20 mouse cellular contexts compared by ENCODE assay signal in the genomic region with DNA sequence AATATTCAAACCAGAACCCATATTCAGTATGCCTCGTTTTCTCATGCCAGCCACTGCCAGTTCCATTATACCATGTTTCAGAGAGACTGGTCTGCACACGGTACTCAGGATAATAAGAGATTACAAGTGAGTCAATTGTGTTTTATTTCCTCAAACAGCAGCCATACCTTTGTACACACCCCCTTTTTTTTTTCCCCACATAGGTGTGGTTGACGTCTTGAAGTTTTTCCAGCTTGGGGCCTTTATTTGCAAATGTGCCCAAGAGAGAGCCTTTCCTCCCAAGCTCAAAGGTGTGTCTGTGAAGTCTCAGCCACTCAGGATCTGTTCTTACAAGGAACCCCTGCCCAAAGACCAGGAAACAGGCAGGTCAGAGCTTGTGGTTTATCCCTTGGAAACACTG. TPM values are rescaled to one million over a fixed set of nuclear protein-coding genes. Genes with fewer than 3 reads are reported as not detected.
DNase-seq lines count a peak whose midpoint lies in the region; ATAC-seq lines count a peak whose summit lies in the region.
"Had no signal": no experiment of that assay in that cellular context is flagged by ENCODE, and none has a peak within 500 bp of the region (broad histone marks: within the 10 kb centered on the region; RNA-seq: fewer than 3 reads in every experiment).

No protein-coding gene starts in this region.

- H3K9ac ChIP-seq in embryonic facial prominence, embryonic 14.5 days (ENCODE audit: low read depth, low read length), result no peak overlapping the region
- no peak overlapping the region for H3K9ac ChIP-seq in intestine, embryonic 16.5 days (ENCODE audit: low read depth, low read length)
- H3K9ac ChIP-seq in stomach, embryonic 16.5 days (ENCODE audit: low read length), result no peak overlapping the region
- H3K9ac ChIP-seq in hindbrain, embryonic 13.5 days, result no peak overlapping the region
- H3K9ac ChIP-seq: embryonic facial prominence, embryonic 12.5 days; forebrain, embryonic 13.5 days; forebrain, postnatal 0 days; hindbrain, embryonic 12.5 days had no signal

- no peaks in the 10 kb centered on the region for H3K9me3 ChIP-seq in embryonic facial prominence, embryonic 14.5 days (ENCODE audit: control insufficient read depth, low read length)
- H3K9me3 ChIP-seq in embryonic facial prominence, embryonic 10.5 days, result no peaks in the 10 kb centered on the region
- no peaks in the 10 kb centered on the region for H3K9me3 ChIP-seq in intestine, embryonic 16.5 days (ENCODE audit: control insufficient read depth, low read length)
- no peaks in the 10 kb centered on the region for H3K9me3 ChIP-seq in stomach, embryonic 16.5 days (replicated peaks; ENCODE audit: control insufficient read depth, low read length)
- H3K9me3 ChIP-seq in hindbrain, embryonic 13.5 days, result no peaks in the 10 kb centered on the region
- H3K9me3 ChIP-seq: embryonic facial prominence, embryonic 12.5 days; forebrain, embryonic 13.5 days; hindbrain, embryonic 12.5 days had no signal

- no peaks in the 10 kb centered on the region for H3K36me3 ChIP-seq in embryonic facial prominence, embryonic 14.5 days (ENCODE audit: control insufficient read depth, insufficient read depth, low read length)
- no peaks in the 10 kb centered on the region for H3K36me3 ChIP-seq in embryonic facial prominence, embryonic 10.5 days (replicated peaks)
- H3K36me3 ChIP-seq in intestine, embryonic 16.5 days (ENCODE audit: control insufficient read depth, insufficient read depth, low read length), result no peaks in the 10 kb centered on the region
- H3K36me3 ChIP-seq in stomach, embryonic 16.5 days (ENCODE audit: control insufficient read depth, insufficient read depth, low read length), result no peaks in the 10 kb centered on the region
- no peaks in the 10 kb centered on the region for H3K36me3 ChIP-seq in hindbrain, embryonic 13.5 days
- H3K36me3 ChIP-seq: embryonic facial prominence, embryonic 12.5 days; hindbrain, embryonic 12.5 days had no signal

- H3K4me3 ChIP-seq in embryonic facial prominence, embryonic 14.5 days (ENCODE audit: low read depth, low read length), result no peak overlapping the region
- no peak overlapping the region for H3K4me3 ChIP-seq in embryonic facial prominence, embryonic 10.5 days
- H3K4me3 ChIP-seq in intestine, embryonic 16.5 days (ENCODE audit: low read length), result no peak overlapping the region
- no peak overlapping the region for H3K4me3 ChIP-seq in stomach, embryonic 16.5 days (replicated peaks; ENCODE audit: low read length)
- H3K4me3 ChIP-seq in hindbrain, embryonic 13.5 days, result no peak overlapping the region
- H3K4me3 ChIP-seq: embryonic facial prominence, embryonic 12.5 days; forebrain, embryonic 13.5 days; hindbrain, embryonic 12.5 days had no signal

- 0 out of 2 replicates have a peak, but pooled peaks cover 3% of the 10 kb centered on the region for H3K4me1 ChIP-seq in embryonic facial prominence, embryonic 14.5 days (ENCODE audit: control insufficient read depth, insufficient read depth, low read length)
- H3K4me1 ChIP-seq in embryonic facial prominence, embryonic 10.5 days, result peaks cover 18% of the 10 kb centered on the region
- H3K4me1 ChIP-seq in intestine, embryonic 16.5 days (ENCODE audit: control insufficient read depth, insufficient read depth, low read length), result no peaks in the 10 kb centered on the region; the same call in 1 of the 2 replicates
- peaks cover 2% of the 10 kb centered on the region; the same call in 1 of the 2 replicates for H3K4me1 ChIP-seq in stomach, embryonic 16.5 days (ENCODE audit: control insufficient read depth, insufficient read depth, low read length)
- no peaks in the 10 kb centered on the region for H3K4me1 ChIP-seq in hindbrain, embryonic 13.5 days (replicated peaks)
- H3K4me1 ChIP-seq: forebrain, embryonic 13.5 days; hindbrain, embryonic 12.5 days had no signal

- DNase-seq in embryonic facial prominence, embryonic 14.5 days (ENCODE audit: low spot score), result peak; percentile 59
- DNase-seq in embryonic facial prominence, embryonic 10.5 days (ENCODE audit: low spot score), result no peak
- peak; percentile 63 for DNase-seq in 3134 (ENCODE audit: extremely low read depth, insufficient read length, low spot score)
- no peak for DNase-seq in left cerebral cortex, adult 11 months (ENCODE audit: low spot score)
- DNase-seq: adrenal gland, adult 2 months; adrenal gland, postnatal 25 days; cerebellum, adult 2 months; cerebellum, postnatal 10 days; embryo, embryonic 11 days; forebrain, postnatal 0 days; gastrocnemius, postnatal 14 days; heart, postnatal 10 days; heart, postnatal 4 days had no signal

- H3K4me2 ChIP-seq in embryonic facial prominence, embryonic 14.5 days (ENCODE audit: low read depth, low read length), result no peak overlapping the region
- H3K4me2 ChIP-seq in intestine, embryonic 16.5 days (ENCODE audit: low read depth, low read length), result no peak overlapping the region
- 0 out of 2 replicates have a peak overlapping the region, but pooled peaks have one; percentile 19 for H3K4me2 ChIP-seq in stomach, embryonic 16.5 days (ENCODE audit: low read depth, low read length)
- H3K4me2 ChIP-seq in hindbrain, embryonic 13.5 days, result no peak overlapping the region
- H3K4me2 ChIP-seq: embryonic facial prominence, embryonic 12.5 days; forebrain, embryonic 13.5 days; hindbrain, embryonic 12.5 days had no signal

- no peak for ATAC-seq in embryonic facial prominence, embryonic 14.5 days (ENCODE audit: low read depth)
- ATAC-seq in intestine, embryonic 16.5 days, result peak; percentile 86
- peak; percentile 83; the same call in 1 of the 2 replicates for ATAC-seq in stomach, embryonic 16.5 days (ENCODE audit: insufficient read depth, low FRiP score)
- no peak for ATAC-seq in hindbrain, embryonic 13.5 days (ENCODE audit: low FRiP score)
- ATAC-seq: forebrain, embryonic 13.5 days; forebrain, postnatal 0 days; hindbrain, postnatal 0 days had no signal

- H3K27me3 ChIP-seq in embryonic facial prominence, embryonic 14.5 days (replicated peaks; ENCODE audit: control insufficient read depth, insufficient read depth, low read length), result no peaks in the 10 kb centered on the region
- no peaks in the 10 kb centered on the region for H3K27me3 ChIP-seq in embryonic facial prominence, embryonic 10.5 days (replicated peaks; ENCODE audit: low read depth, poor library complexity, severe bottlenecking)
- H3K27me3 ChIP-seq in intestine, embryonic 16.5 days (replicated peaks; ENCODE audit: control insufficient read depth, insufficient read depth, low read length), result no peaks in the 10 kb centered on the region
- H3K27me3 ChIP-seq in stomach, embryonic 16.5 days (ENCODE audit: control insufficient read depth, insufficient read depth, low read length), result no peaks in the 10 kb centered on the region
- no peaks in the 10 kb centered on the region for H3K27me3 ChIP-seq in hindbrain, embryonic 13.5 days
- H3K27me3 ChIP-seq: embryonic facial prominence, embryonic 12.5 days; forebrain, embryonic 13.5 days; hindbrain, embryonic 12.5 days had no signal

- WGBS in embryonic facial prominence, embryonic 14.5 days, result 66% methylated on average over 3 of the region's 3 CpGs
- WGBS in embryonic facial prominence, embryonic 10.5 days, result 66% methylated on average over 3 of the region's 3 CpGs
- 58% methylated on average over 3 of the region's 3 CpGs for WGBS in intestine, embryonic 16.5 days
- WGBS in stomach, embryonic 16.5 days, result 48% methylated on average over 3 of the region's 3 CpGs
- WGBS in hindbrain, embryonic 13.5 days, result 75% methylated on average over 3 of the region's 3 CpGs

- H3K27ac ChIP-seq in embryonic facial prominence, embryonic 14.5 days (replicated peaks; ENCODE audit: low read depth, low read length), result no peak overlapping the region
- H3K27ac ChIP-seq in embryonic facial prominence, embryonic 10.5 days (replicated peaks), result no peak overlapping the region
- peak overlapping the region; percentile 38; the same call in 1 of the 2 replicates for H3K27ac ChIP-seq in intestine, embryonic 16.5 days (ENCODE audit: low read length)
- H3K27ac ChIP-seq in stomach, embryonic 16.5 days (ENCODE audit: low read length), result peak overlapping the region; percentile 82
- no peak overlapping the region for H3K27ac ChIP-seq in hindbrain, embryonic 13.5 days
- H3K27ac ChIP-seq: embryonic facial prominence, embryonic 12.5 days; forebrain, embryonic 13.5 days; hindbrain, embryonic 12.5 days; hindbrain, postnatal 0 days had no signal

RNA-seq across cellular contexts. Expression of gene Far1, which starts 11.2 kb away (rescaled TPM):
- 78.7 and 79.2 TPM in 2 replicates for polyA plus RNA-seq in embryonic facial prominence, embryonic 14.5 days (2014; fragmentation: Nextera tagmentation; extraction: Ambion mirVana)
- 76.0 and 79.5 TPM in 2 replicates for polyA plus RNA-seq in embryonic facial prominence, embryonic 10.5 days (2016; fragmentation: Nextera tagmentation; extraction: Ambion mirVana)
- polyA plus RNA-seq in intestine, embryonic 16.5 days (2015; fragmentation: Nextera tagmentation; extraction: Ambion mirVana), result 42.0 and 44.1 TPM in 2 replicates
- polyA plus RNA-seq in stomach, embryonic 16.5 days (2015; fragmentation: Nextera tagmentation; extraction: Ambion mirVana), result 120 and 130 TPM in 2 replicates
- polyA plus RNA-seq in hindbrain, embryonic 13.5 days (2015; fragmentation: Nextera tagmentation; extraction: Ambion mirVana), result 67.4 and 69.4 TPM in 2 replicates

Comparison
In these comparisons a context has a peak if more than half of its experiments do, and no peak if none do; other contexts are left out.
1. DNase-seq: peak in embryonic facial prominence, embryonic 14.5 days (single experiment) and 3134 (single experiment); none in embryonic facial prominence, embryonic 10.5 days (single experiment) and left cerebral cortex, adult 11 months (single experiment).
2. ATAC-seq: peak in intestine, embryonic 16.5 days (single experiment) and stomach, embryonic 16.5 days (single experiment); none in embryonic facial prominence, embryonic 14.5 days (single experiment) and hindbrain, embryonic 13.5 days (single experiment).
3. H3K27ac ChIP-seq: peak in intestine, embryonic 16.5 days (single experiment) and stomach, embryonic 16.5 days (single experiment); none in embryonic facial prominence, embryonic 14.5 days (single experiment), embryonic facial prominence, embryonic 10.5 days (single experiment) and hindbrain, embryonic 13.5 days (single experiment).